Mouse (Mus musculus) forebrain, embryonic 14.5 days (tissue): Measurements from ENCODE around the gene Cdc37. TPM values are rescaled to one million over a fixed set of nuclear protein-coding genes. Genes with fewer than 3 reads are reported as not detected.

Experiments
- ATAC-seq: fragments of 200-750 bp; cut with Nextera tagmentation; 2 replicates; pipeline ENCODE4 v1.8.0; 2017; ENCODE audit warnings: mild to moderate bottlenecking, moderate library complexity
- DNase-seq: peaks from one replicate; pipeline ENCODE4 v3.0.0-alpha.2; 2015; ENCODE audit warnings: low spot score
- H3K27ac ChIP-seq: fragments of 300-500 bp; sonication (generic); 2 replicates; pipeline ENCODE4 v1.5.1; 2014; ENCODE audit warnings: low read depth, mild to moderate bottlenecking, control low read depth, low read length, moderate library complexity
- H3K27me3 ChIP-seq: fragments of 300-500 bp; sonication (generic); replicated peaks from 2 replicates; pipeline ENCODE4 v1.6.1; 2014; ENCODE audit warnings: low read length, control low read depth, mixed read lengths; ENCODE audit not compliant: control insufficient read depth, insufficient read depth
- H3K36me3 ChIP-seq: fragments of 300-500 bp; sonication (generic); 2 replicates; pipeline ENCODE4 v1.6.1; 2014; ENCODE audit warnings: low read length, control low read depth; ENCODE audit not compliant: control insufficient read depth, insufficient read depth
- H3K4me1 ChIP-seq: fragments of 300-500 bp; sonication (generic); 2 replicates; pipeline ENCODE4 v1.6.1; 2014; ENCODE audit warnings: antibody characterized with exemption, low read length, control low read depth; ENCODE audit not compliant: control insufficient read depth, insufficient read depth
- H3K4me2 ChIP-seq: fragments of 300-500 bp; sonication (generic); 2 replicates; pipeline ENCODE4 v1.6.1; 2014; ENCODE audit warnings: mild to moderate bottlenecking, control low read depth, low read length
- H3K4me3 ChIP-seq: fragments of 300-500 bp; sonication (generic); 2 replicates; pipeline ENCODE4 v1.5.1; 2014; ENCODE audit warnings: low read depth, low read length, control low read depth
- H3K9ac ChIP-seq: fragments of 300-500 bp; sonication (generic); 2 replicates; pipeline ENCODE4 v1.6.1; 2014; ENCODE audit warnings: mild to moderate bottlenecking, low read length, control low read depth, moderate library complexity
- H3K9me3 ChIP-seq: fragments of 300-500 bp; sonication (generic); replicated peaks from 2 replicates; pipeline ENCODE4 v1.6.1; 2016; ENCODE audit warnings: low read length, control low read depth, mixed read lengths; ENCODE audit not compliant: control insufficient read depth
- WGBS: fragments of 180-500 bp; shearing (Covaris S2); extraction: QIAGEN DNeasy Blood & Tissue Kit; methylation state at CpG from one replicate; pipeline ENCODE4 v1.1.7; 2014; 5-methylcytosine and 5-hydroxymethylcytosine counted together
- polyA plus RNA-seq: library from polyadenylated mRNA; unstranded; fragments of >200 nt; fragmentation: Nextera tagmentation; extraction: Ambion mirVana; gene quantifications from 2 replicates; pipeline ENCODE4 v1.2.1, GENCODE M21; 2014

The Cdc37 gene
- polyA plus RNA-seq, 1 experiment from 2014 or later: 222 TPM

GRCm38 (mm10) chr9:21148427-21148826 lies 1.4 kb downstream of the Cdc37 start:
- H3K9me3 ChIP-seq: no peaks in the 10 kb centered on the region
- no peak overlapping the region for H3K27ac ChIP-seq
- DNase-seq (no peak), ATAC-seq (no peak)
- H3K4me3 ChIP-seq: peak overlapping the region; percentile 86
- H3K9ac ChIP-seq: peak overlapping the region; percentile 89; the same call in 1 of the 2 replicates
- peaks cover 21% of the 10 kb centered on the region for H3K4me1 ChIP-seq
- no peaks in the 10 kb centered on the region; the same call in 1 of the 2 replicates for H3K27me3 ChIP-seq
- peak overlapping the region; percentile 97 for H3K4me2 ChIP-seq
- peaks cover 30% of the 10 kb centered on the region for H3K36me3 ChIP-seq

GRCm38 (mm10) chr9:21146722-21147121 lies 3.1 kb downstream of the Cdc37 start:
- DNase-seq (no peak), ATAC-seq (no peak)
- no peaks in the 10 kb centered on the region for H3K9me3 ChIP-seq
- H3K27me3 ChIP-seq: no peaks in the 10 kb centered on the region
- H3K36me3 ChIP-seq: peaks cover 47% of the 10 kb centered on the region
- peak overlapping the region; percentile 35 for H3K9ac ChIP-seq
- H3K4me3 ChIP-seq: no peak overlapping the region
- WGBS: 50% methylated on average over 10 of the region's 10 CpGs
- H3K4me1 ChIP-seq: peaks cover 21% of the 10 kb centered on the region
- peak overlapping the region; percentile 16 for H3K4me2 ChIP-seq
- no peak overlapping the region for H3K27ac ChIP-seq

GRCm38 (mm10) chr9:21145431-21145830 lies 4.4 kb downstream of the Cdc37 start:
- no peaks in the 10 kb centered on the region for H3K27me3 ChIP-seq
- no peak overlapping the region for H3K27ac ChIP-seq
- 94% methylated on average over 4 of the region's 4 CpGs for WGBS
- H3K36me3 ChIP-seq: peaks cover 60% of the 10 kb centered on the region
- H3K4me3 ChIP-seq: no peak overlapping the region
- no peak overlapping the region for H3K9ac ChIP-seq
- ATAC-seq: no peak
- H3K4me2 ChIP-seq: no peak overlapping the region
- H3K9me3 ChIP-seq: no peaks in the 10 kb centered on the region
- DNase-seq: no peak
- H3K4me1 ChIP-seq: peaks cover 21% of the 10 kb centered on the region

GRCm38 (mm10) chr9:21144361-21144760 lies 5.4 kb downstream of the Cdc37 start:
- no peak for DNase-seq
- Histone ChIP-seq H3K9me3 (no peaks in the 10 kb centered on the region), H3K4me3 (no peak overlapping the region), H3K27ac (no peak overlapping the region), H3K4me1 (peaks cover 21% of the 10 kb centered on the region), H3K4me2 (no peak overlapping the region), H3K27me3 (no peaks in the 10 kb centered on the region), H3K9ac (no peak overlapping the region), H3K36me3 (peaks cover 71% of the 10 kb centered on the region)
- ATAC-seq: no peak
- WGBS: 97% methylated on average over 3 of the region's 3 CpGs

- Histone ChIP-seq H3K4me3 (no peak overlapping the region), H3K9ac (no peak overlapping the region), H3K4me2 (no peak overlapping the region), H3K9me3 (no peaks in the 10 kb centered on the region), H3K27me3 (no peaks in the 10 kb centered on the region), H3K27ac (no peak overlapping the region), H3K36me3 (peaks cover 91% of the 10 kb centered on the region), H3K4me1 (peaks cover 5% of the 10 kb centered on the region)
- no peak for ATAC-seq
- 93% methylated on average over 14 of the region's 14 CpGs for WGBS
- DNase-seq: no peak
Observed at GRCm38 (mm10) chr9:21141922-21142321, 7.9 kb downstream of the Cdc37 start.

GRCm38 (mm10) chr9:21138386-21138785 lies 11.4 kb downstream of the Cdc37 start:
- DNase-seq (no peak), ATAC-seq (no peak)
- no peaks in the 10 kb centered on the region for H3K4me1 ChIP-seq
- H3K27me3 ChIP-seq: no peaks in the 10 kb centered on the region
- 85% methylated on average over 4 of the region's 4 CpGs for WGBS
- H3K4me3 ChIP-seq: no peak overlapping the region
- H3K27ac ChIP-seq: no peak overlapping the region
- no peak overlapping the region for H3K4me2 ChIP-seq
- no peak overlapping the region for H3K9ac ChIP-seq
- peaks cover 67% of the 10 kb centered on the region for H3K36me3 ChIP-seq
- no peaks in the 10 kb centered on the region for H3K9me3 ChIP-seq

GRCm38 (mm10) chr9:21137229-21137628 lies 12.6 kb downstream of the Cdc37 start:
- Histone ChIP-seq H3K4me1 (no peaks in the 10 kb centered on the region), H3K9me3 (no peaks in the 10 kb centered on the region), H3K27me3 (no peaks in the 10 kb centered on the region), H3K4me2 (no peak overlapping the region), H3K36me3 (peaks cover 56% of the 10 kb centered on the region), H3K9ac (no peak overlapping the region), H3K4me3 (no peak overlapping the region), H3K27ac (no peak overlapping the region)
- DNase-seq (peak; percentile 73), ATAC-seq (no peak)
- WGBS: 50% methylated on average over 3 of the region's 3 CpGs

- Histone ChIP-seq H3K36me3 (peaks cover 48% of the 10 kb centered on the region), H3K9me3 (no peaks in the 10 kb centered on the region), H3K27ac (no peak overlapping the region), H3K27me3 (no peaks in the 10 kb centered on the region), H3K4me2 (no peak overlapping the region), H3K4me3 (no peak overlapping the region), H3K9ac (no peak overlapping the region), H3K4me1 (no peaks in the 10 kb centered on the region)
- ATAC-seq (no peak), DNase-seq (no peak)
- WGBS: 91% methylated on average over 6 of the region's 6 CpGs
Observed at GRCm38 (mm10) chr9:21136401-21136800, 13.4 kb downstream of the Cdc37 start.

GRCm38 (mm10) chr9:21135941-21136381 lies 13.8 kb downstream of the Cdc37 start:
- Histone ChIP-seq H3K27me3 (no peaks in the 10 kb centered on the region), H3K4me2 (no peak overlapping the region), H3K9me3 (no peaks in the 10 kb centered on the region), H3K27ac (no peak overlapping the region), H3K4me1 (no peaks in the 10 kb centered on the region), H3K9ac (no peak overlapping the region), H3K36me3 (peaks cover 43% of the 10 kb centered on the region), H3K4me3 (no peak overlapping the region)
- DNase-seq: no peak
- 85% methylated on average over 1 of the region's 1 CpGs for WGBS
- no peak for ATAC-seq
